Mouse (Mus musculus) megakaryocyte, embryonic 14.5 days (primary cell): Measurements from ENCODE around the gene Vax2.

Source experiments
- FLI1 ChIP-seq: IDR thresholded peaks from 2 replicates; pipeline ENCODE4 v1.6.1; 2012; ENCODE audit warnings: low read length, inconsistent platforms, mixed read lengths
- GATA1 ChIP-seq: IDR thresholded peaks from 3 replicates; pipeline ENCODE4 v1.6.1; 2012; ENCODE audit warnings: mixed read lengths, low read length, inconsistent platforms, borderline replicate concordance

GRCm38 (mm10) chr6:83665009-83665408 lies 46.1 kb upstream of the Vax2 start:
- no peak for TF ChIP-seq GATA1
- no peak for TF ChIP-seq FLI1
